Mouse (Mus musculus) thymus, postnatal 0 days (tissue): Measurements from ENCODE around the gene Zfp110. TPM values are rescaled to one million over a fixed set of nuclear protein-coding genes. Genes with fewer than 3 reads are reported as not detected.

Experiments used
- DNase-seq: peaks from one replicate; pipeline ENCODE4 v3.0.0-alpha.2; 2015; ENCODE audit warnings: low spot score
- polyA plus RNA-seq: library from polyadenylated mRNA; unstranded; fragments of >200 nt; fragmentation: Nextera tagmentation; extraction: Ambion mirVana; gene quantifications from 2 replicates; pipeline ENCODE4 v1.2.1, GENCODE M21; 2015

Gene Zfp110
- polyA plus RNA-seq, 1 experiment from 2014 or later, result 36.7 TPM

DNA sequence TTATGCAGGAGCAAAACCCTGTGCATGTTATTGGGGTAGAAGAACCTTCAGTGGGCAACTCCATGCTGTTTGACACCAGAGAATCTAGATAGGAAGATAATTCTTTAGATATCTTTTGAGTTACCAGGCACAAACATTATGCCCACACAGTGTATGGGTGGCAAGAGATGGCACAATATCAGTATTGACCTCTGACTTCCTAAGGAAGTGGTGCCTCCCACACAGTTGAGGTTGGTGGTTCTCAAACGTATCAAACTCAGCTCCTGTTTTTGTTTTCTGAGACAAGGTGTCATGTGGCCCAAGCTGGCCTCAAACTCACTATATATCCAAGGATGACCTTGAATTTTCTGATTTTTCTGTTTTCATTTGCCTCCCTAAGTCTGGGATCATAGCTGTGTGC is 56.8 kb downstream of the Zfp110 start:
- no peak for DNase-seq

DNA sequence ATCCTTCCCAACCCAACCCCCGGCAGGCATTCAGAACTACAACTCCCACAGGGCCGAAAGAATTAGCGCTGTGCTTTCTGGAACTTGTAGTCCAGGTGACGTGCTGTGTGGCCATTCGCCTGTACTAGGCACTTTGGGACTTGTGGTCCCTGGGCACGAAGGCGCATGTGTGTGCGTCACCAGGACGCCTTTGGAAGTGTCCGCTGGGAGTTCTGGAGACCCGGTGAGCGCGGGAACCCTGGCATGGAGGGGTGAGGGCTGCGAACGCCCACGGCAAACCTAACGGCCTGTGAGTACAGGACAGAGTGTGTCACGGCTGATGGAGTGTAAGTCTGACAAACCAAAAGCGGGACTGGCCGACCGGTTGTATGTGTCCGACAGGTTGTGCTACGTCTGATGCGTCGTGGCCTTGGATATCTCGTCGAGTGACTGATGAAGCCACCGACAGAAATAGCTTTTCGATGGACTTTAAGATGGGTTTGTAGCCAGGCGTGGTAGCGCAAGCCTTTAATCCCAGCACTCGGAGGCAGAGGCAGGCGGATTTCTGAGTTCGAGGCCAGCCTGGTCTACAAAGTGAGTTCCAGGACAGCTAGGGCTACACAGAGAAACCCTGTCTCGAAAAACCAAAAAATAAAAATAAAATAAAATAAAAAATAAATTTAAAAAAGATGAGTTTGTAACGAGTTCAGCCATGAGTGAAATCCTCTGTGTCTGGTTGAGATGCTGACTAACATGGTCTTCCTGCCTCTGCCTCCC is 63.3 kb downstream of the Zfp110 start, which contains the start of gene Zscan22:
TSS of gene Zscan22 (plus strand) at position 161 of the 756 bp plus-strand sequence.
- DNase-seq, result peak; percentile 86

Other genes with a start within 250 kb of the Zfp110 start
- under 0.01 TPM in 1 of 2 replicates, not detected in the other for gene Vmn2r53, start 226.0 kb upstream of the Zfp110 start, polyA plus RNA-seq
- not detected in 2 replicates for gene Vmn2r54, start 194.4 kb upstream of the Zfp110 start, polyA plus RNA-seq
- gene Vmn2r55, start 149.8 kb upstream of the Zfp110 start, polyA plus RNA-seq, result not detected in 2 replicates
- gene Vmn2r56, start 99.8 kb upstream of the Zfp110 start, polyA plus RNA-seq, result not detected in 2 replicates
- gene Zscan18, start 31.1 kb upstream of the Zfp110 start, polyA plus RNA-seq, result 1.2 and 1.5 TPM in 2 replicates
- gene Zfp329, start 15.9 kb upstream of the Zfp110 start, polyA plus RNA-seq, result 11.0 and 17.6 TPM in 2 replicates
- 1.9 and 2.4 TPM in 2 replicates for gene Zfp128, start 46.4 kb downstream of the Zfp110 start, polyA plus RNA-seq
- 4.6 and 7.2 TPM in 2 replicates for gene Zscan22, start 63.1 kb downstream of the Zfp110 start, polyA plus RNA-seq
- gene Rps5, start 87.5 kb downstream of the Zfp110 start, polyA plus RNA-seq, result 1,115 and 1,143 TPM in 2 replicates
- 0.22 and 0.42 TPM in 2 replicates for gene Rnf225, start 92.7 kb downstream of the Zfp110 start, polyA plus RNA-seq
- gene Zfp324, start 131.1 kb downstream of the Zfp110 start, polyA plus RNA-seq, result 4.9 and 5.0 TPM in 2 replicates
- 5.7 and 5.8 TPM in 2 replicates for gene Zfp446, start 143.1 kb downstream of the Zfp110 start, polyA plus RNA-seq
- 0.06 and 0.08 TPM in 2 replicates for gene Slc27a5, start 163.4 kb downstream of the Zfp110 start, polyA plus RNA-seq
- 236 and 274 TPM in 2 replicates for gene Trim28, start 164.4 kb downstream of the Zfp110 start, polyA plus RNA-seq
- gene Zbtb45, start 175.3 kb downstream of the Zfp110 start, polyA plus RNA-seq, result 27.8 and 30.8 TPM in 2 replicates
- gene Chmp2a, start 200.0 kb downstream of the Zfp110 start, polyA plus RNA-seq, result 226 and 230 TPM in 2 replicates
- 90.8 and 91.5 TPM in 2 replicates for gene Ube2m, start 203.5 kb downstream of the Zfp110 start, polyA plus RNA-seq
- gene Mzf1, start 220.0 kb downstream of the Zfp110 start, polyA plus RNA-seq, result 1.1 and 1.6 TPM in 2 replicates